Mouse (Mus musculus): ENCODE results near the gene Atg10.

Atg10 gene

GRCm38 (mm10) chr13:90912760-90913674 is 310.8 kb downstream of the Atg10 start:
- Histone ChIP-seq H3K36me3 (ENCODE audit: insufficient read depth, low read length) (no peaks in the 10 kb centered on the region), H3K27me3 (ENCODE audit: insufficient read depth, low read length) (no peaks in the 10 kb centered on the region), H3K9me3 (ENCODE audit: low read length) (no peaks in the 10 kb centered on the region), H3K4me1 (replicated peaks; ENCODE audit: low read depth, low read length) (peaks cover 8% of the 10 kb centered on the region), H3K4me3 (replicated peaks; ENCODE audit: low read length) (no peak overlapping the region)
- no peak for TF ChIP-seq CTCF (conservative IDR thresholded peaks at IDR 0.05; ENCODE audit: low read length)
- TF ChIP-seq POU5F1 (IDR thresholded peaks at IDR 0.05; ENCODE audit: borderline replicate concordance, low read length): no peak
- TF ChIP-seq NANOG (IDR thresholded peaks at IDR 0.05; ENCODE audit: borderline replicate concordance, low read length): no peak

GRCm38 (mm10) chr13:90907376-90907775 is 316.4 kb downstream of the Atg10 start:
- Histone ChIP-seq H3K27me3 (ENCODE audit: insufficient read depth, low read length) (no peaks in the 10 kb centered on the region), H3K4me3 (replicated peaks; ENCODE audit: low read length) (no peak overlapping the region), H3K4me1 (replicated peaks; ENCODE audit: low read depth, low read length) (peaks cover 5% of the 10 kb centered on the region; the same call in 1 of the 2 replicates), H3K9me3 (ENCODE audit: low read length) (no peaks in the 10 kb centered on the region), H3K36me3 (ENCODE audit: insufficient read depth, low read length) (no peaks in the 10 kb centered on the region)
- TF ChIP-seq POU5F1 (IDR thresholded peaks at IDR 0.05; ENCODE audit: borderline replicate concordance, low read length) (no peak), CTCF (conservative IDR thresholded peaks at IDR 0.05; ENCODE audit: low read length) (no peak), NANOG (IDR thresholded peaks at IDR 0.05; ENCODE audit: borderline replicate concordance, low read length) (no peak)

GRCm38 (mm10) chr13:90905176-90905575 is 318.6 kb downstream of the Atg10 start, which contains the start of gene Atp6ap1l:
Atp6ap1l (minus strand) TSS chr13:90905355.
- Histone ChIP-seq H3K4me3 (replicated peaks; ENCODE audit: low read length) (no peak within 1 kb of the TSS), H3K4me1 (replicated peaks; ENCODE audit: low read depth, low read length) (peaks cover 5% of the 10 kb centered on the region; the same call in 1 of the 2 replicates)
- no peak for TF ChIP-seq NANOG (IDR thresholded peaks at IDR 0.05; ENCODE audit: borderline replicate concordance, low read length)
- no peak for TF ChIP-seq POU5F1 (IDR thresholded peaks at IDR 0.05; ENCODE audit: borderline replicate concordance, low read length)
- TF ChIP-seq CTCF (conservative IDR thresholded peaks at IDR 0.05; ENCODE audit: low read length): no peak

GRCm38 (mm10) chr13:90896821-90897220 is 326.9 kb downstream of the Atg10 start:
- no peaks in the 10 kb centered on the region for H3K9me3 ChIP-seq (ENCODE audit: low read length)
- no peak overlapping the region for H3K4me3 ChIP-seq (replicated peaks; ENCODE audit: low read length)
- H3K36me3 ChIP-seq (ENCODE audit: insufficient read depth, low read length): no peaks in the 10 kb centered on the region
- H3K27me3 ChIP-seq (ENCODE audit: insufficient read depth, low read length): peaks cover 2% of the 10 kb centered on the region; the same call in 1 of the 2 replicates
- TF ChIP-seq CTCF (conservative IDR thresholded peaks at IDR 0.05; ENCODE audit: low read length): no peak
- no peak for TF ChIP-seq NANOG (IDR thresholded peaks at IDR 0.05; ENCODE audit: borderline replicate concordance, low read length)
- TF ChIP-seq POU5F1 (IDR thresholded peaks at IDR 0.05; ENCODE audit: borderline replicate concordance, low read length): no peak
- H3K4me1 ChIP-seq (replicated peaks; ENCODE audit: low read depth, low read length): no peaks in the 10 kb centered on the region

More at GRCm38 (mm10) chr13:90905176-90905575, 318.6 kb downstream of the Atg10 start, which contains the start of gene Atp6ap1l:
- Histone ChIP-seq H3K27me3 (ENCODE audit: insufficient read depth, low read length) (no peaks in the 10 kb centered on the region), H3K9me3 (ENCODE audit: low read length) (no peaks in the 10 kb centered on the region), H3K36me3 (ENCODE audit: insufficient read depth, low read length) (no peaks in the 10 kb centered on the region)

- Histone ChIP-seq H3K27me3 (ENCODE audit: insufficient read depth, low read length) (peaks cover 2% of the 10 kb centered on the region; the same call in 1 of the 2 replicates), H3K9me3 (ENCODE audit: low read length) (no peaks in the 10 kb centered on the region), H3K4me3 (replicated peaks; ENCODE audit: low read length) (no peak overlapping the region), H3K36me3 (ENCODE audit: insufficient read depth, low read length) (no peaks in the 10 kb centered on the region), H3K4me1 (replicated peaks; ENCODE audit: low read depth, low read length) (no peaks in the 10 kb centered on the region)
- TF ChIP-seq CTCF (conservative IDR thresholded peaks at IDR 0.05; ENCODE audit: low read length) (no peak), POU5F1 (IDR thresholded peaks at IDR 0.05; ENCODE audit: borderline replicate concordance, low read length) (no peak), NANOG (IDR thresholded peaks at IDR 0.05; ENCODE audit: borderline replicate concordance, low read length) (no peak)
Measured at GRCm38 (mm10) chr13:90896098-90896497, 327.7 kb downstream of the Atg10 start.

- TF ChIP-seq POU5F1 (IDR thresholded peaks at IDR 0.05; ENCODE audit: borderline replicate concordance, low read length): no peak
- TF ChIP-seq CTCF (conservative IDR thresholded peaks at IDR 0.05; ENCODE audit: low read length): no peak
- TF ChIP-seq NANOG (IDR thresholded peaks at IDR 0.05; ENCODE audit: borderline replicate concordance, low read length): no peak
- H3K27me3 ChIP-seq (ENCODE audit: insufficient read depth, low read length): peaks cover 2% of the 10 kb centered on the region; the same call in 1 of the 2 replicates
- no peaks in the 10 kb centered on the region for H3K9me3 ChIP-seq (ENCODE audit: low read length)
- no peak overlapping the region for H3K4me3 ChIP-seq (replicated peaks; ENCODE audit: low read length)
- H3K36me3 ChIP-seq (ENCODE audit: insufficient read depth, low read length): no peaks in the 10 kb centered on the region
- no peaks in the 10 kb centered on the region for H3K4me1 ChIP-seq (replicated peaks; ENCODE audit: low read depth, low read length)
Measured at GRCm38 (mm10) chr13:90894819-90895218, 328.9 kb downstream of the Atg10 start.

- Histone ChIP-seq H3K27me3 (ENCODE audit: insufficient read depth, low read length) (peaks cover 8% of the 10 kb centered on the region; the same call in 1 of the 2 replicates), H3K4me3 (replicated peaks; ENCODE audit: low read length) (no peak overlapping the region), H3K4me1 (replicated peaks; ENCODE audit: low read depth, low read length) (peaks cover 8% of the 10 kb centered on the region; the same call in 1 of the 2 replicates), H3K36me3 (ENCODE audit: insufficient read depth, low read length) (no peaks in the 10 kb centered on the region), H3K9me3 (ENCODE audit: low read length) (no peaks in the 10 kb centered on the region)
- no peak for TF ChIP-seq CTCF (conservative IDR thresholded peaks at IDR 0.05; ENCODE audit: low read length)
- TF ChIP-seq NANOG (IDR thresholded peaks at IDR 0.05; ENCODE audit: borderline replicate concordance, low read length): no peak
- TF ChIP-seq POU5F1 (IDR thresholded peaks at IDR 0.05; ENCODE audit: borderline replicate concordance, low read length): no peak
Measured at GRCm38 (mm10) chr13:90890111-90890510, 333.7 kb downstream of the Atg10 start.

GRCm38 (mm10) chr13:90886568-90886983 is 337.2 kb downstream of the Atg10 start:
- H3K4me3 ChIP-seq (replicated peaks; ENCODE audit: low read length): peak overlapping the region; percentile 52; the same call in 1 of the 2 replicates
- TF ChIP-seq CTCF (conservative IDR thresholded peaks at IDR 0.05; ENCODE audit: low read length) (peak; percentile 74), POU5F1 (IDR thresholded peaks at IDR 0.05; ENCODE audit: borderline replicate concordance, low read length) (no peak)
- H3K4me1 ChIP-seq (replicated peaks; ENCODE audit: low read depth, low read length): peaks cover 8% of the 10 kb centered on the region; the same call in 1 of the 2 replicates
- H3K9me3 ChIP-seq (ENCODE audit: low read length): no peaks in the 10 kb centered on the region
- H3K36me3 ChIP-seq (ENCODE audit: insufficient read depth, low read length): no peaks in the 10 kb centered on the region
- H3K27me3 ChIP-seq (ENCODE audit: insufficient read depth, low read length): peaks cover 6% of the 10 kb centered on the region; the same call in 1 of the 2 replicates

Measured in E14TG2a.4 (cell line).